Mouse (Mus musculus) lung, postnatal 10 days (tissue): ENCODE measurements around the gene Ostf1.
A peak's percentile ranks its signal among the peaks of the same experiment; 100 is the strongest.
"Not testable (repeated sequence)": the region's sequence is repeated elsewhere in the genome, so short reads cannot be mapped to it uniquely, and the experiment has no call there.

Experiments
- DNase-seq: peaks from one replicate; pipeline ENCODE4 v3.0.0; 2021

Gene Ostf1

GRCm38 (mm10) chr19:18596876-18597275, 34.7 kb downstream of the Ostf1 start:
- no peak for DNase-seq

- DNase-seq = peak; percentile 38
Observed at GRCm38 (mm10) chr19:18593722-18594121, 37.9 kb downstream of the Ostf1 start.

GRCm38 (mm10) chr19:18592919-18593318, 38.7 kb downstream of the Ostf1 start:
- no peak for DNase-seq

- DNase-seq = no peak
Observed at GRCm38 (mm10) chr19:18590942-18591354, 40.7 kb downstream of the Ostf1 start.

- no peak for DNase-seq
Observed at GRCm38 (mm10) chr19:18590234-18590633, 41.4 kb downstream of the Ostf1 start.

- DNase-seq = no peak
Observed at GRCm38 (mm10) chr19:18589276-18589675, 42.3 kb downstream of the Ostf1 start.

GRCm38 (mm10) chr19:18588801-18589200, 42.8 kb downstream of the Ostf1 start:
- not testable (repeated sequence) for DNase-seq

GRCm38 (mm10) chr19:18588243-18588642, 43.4 kb downstream of the Ostf1 start:
- peak; percentile 41 for DNase-seq

GRCm38 (mm10) chr19:18587118-18587517, 44.5 kb downstream of the Ostf1 start:
- peak; percentile 21 for DNase-seq

- DNase-seq = no peak
Observed at GRCm38 (mm10) chr19:18584621-18585020, 47.0 kb downstream of the Ostf1 start.

GRCm38 (mm10) chr19:18583706-18584105, 47.9 kb downstream of the Ostf1 start:
- DNase-seq = no peak

- DNase-seq = no peak
Observed at GRCm38 (mm10) chr19:18582887-18583286, 48.7 kb downstream of the Ostf1 start.

- DNase-seq = no peak
Observed at GRCm38 (mm10) chr19:18582226-18582625, 49.4 kb downstream of the Ostf1 start.

GRCm38 (mm10) chr19:18581046-18581445, 50.6 kb downstream of the Ostf1 start:
- DNase-seq = no peak

GRCm38 (mm10) chr19:18579012-18579358, 52.6 kb downstream of the Ostf1 start:
- DNase-seq = no peak

- DNase-seq = peak; percentile 30
Observed at GRCm38 (mm10) chr19:18578216-18579011, 53.2 kb downstream of the Ostf1 start.

GRCm38 (mm10) chr19:18577348-18577747, 54.3 kb downstream of the Ostf1 start:
- no peak for DNase-seq

- DNase-seq = no peak
Observed at GRCm38 (mm10) chr19:18575891-18576290, 55.7 kb downstream of the Ostf1 start.

GRCm38 (mm10) chr19:18573907-18574306, 57.7 kb downstream of the Ostf1 start:
- DNase-seq = no peak

- DNase-seq = no peak
Observed at GRCm38 (mm10) chr19:18573443-18573842, 58.2 kb downstream of the Ostf1 start.

- no peak for DNase-seq
Observed at GRCm38 (mm10) chr19:18569496-18569895, 62.1 kb downstream of the Ostf1 start.

GRCm38 (mm10) chr19:18568828-18569430, 62.7 kb downstream of the Ostf1 start:
- no peak for DNase-seq

GRCm38 (mm10) chr19:18567936-18568827, 63.4 kb downstream of the Ostf1 start:
- no peak for DNase-seq
